Mouse (Mus musculus): ENCODE results near the gene Ripor1. TPM values are rescaled to one million over a fixed set of nuclear protein-coding genes. Genes with fewer than 3 reads are reported as not detected.

Gene Ripor1
- polyA plus RNA-seq, 1 experiment from 2014 or later = 28.4 TPM

DNA sequence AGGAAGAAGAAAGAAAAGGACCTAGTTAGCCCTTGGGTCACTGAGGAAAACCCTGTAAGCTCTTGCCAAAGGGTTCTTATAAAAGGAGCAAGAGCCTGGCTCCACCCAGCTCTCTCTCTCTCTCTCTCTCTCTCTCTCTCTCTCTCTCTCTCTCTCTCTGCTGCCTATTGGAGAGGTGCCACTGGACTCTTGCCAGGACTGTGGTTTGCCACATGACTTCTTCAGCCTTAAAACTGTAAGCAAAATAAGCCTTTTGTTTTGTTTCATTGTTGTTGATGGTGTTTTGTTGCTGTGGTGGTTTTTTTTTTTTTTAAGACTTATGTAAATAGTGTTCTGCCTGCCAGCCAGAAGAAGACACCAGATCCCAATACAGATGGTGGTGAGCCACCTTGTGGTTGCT, 31.6 kb upstream of the Ripor1 start:
- Histone ChIP-seq H3K36me3 (ENCODE audit: control insufficient read depth, insufficient read depth, low read length) (no peaks in the 10 kb centered on the region), H3K27me3 (ENCODE audit: control insufficient read depth, insufficient read depth, low read length) (no peaks in the 10 kb centered on the region), H3K27ac (ENCODE audit: low read depth, low read length) (no peak overlapping the region), H3K9me3 (ENCODE audit: control insufficient read depth, low read length) (no peaks in the 10 kb centered on the region), H3K4me3 (ENCODE audit: low read length) (no peak overlapping the region), H3K9ac (ENCODE audit: low read depth, low read length) (no peak overlapping the region), H3K4me1 (ENCODE audit: control insufficient read depth, insufficient read depth, low read length) (no peaks in the 10 kb centered on the region), H3K4me2 (replicated peaks; ENCODE audit: low read depth, low read length) (no peak overlapping the region)
- no peak for ATAC-seq (ENCODE audit: low FRiP score, low TSS enrichment)

DNA sequence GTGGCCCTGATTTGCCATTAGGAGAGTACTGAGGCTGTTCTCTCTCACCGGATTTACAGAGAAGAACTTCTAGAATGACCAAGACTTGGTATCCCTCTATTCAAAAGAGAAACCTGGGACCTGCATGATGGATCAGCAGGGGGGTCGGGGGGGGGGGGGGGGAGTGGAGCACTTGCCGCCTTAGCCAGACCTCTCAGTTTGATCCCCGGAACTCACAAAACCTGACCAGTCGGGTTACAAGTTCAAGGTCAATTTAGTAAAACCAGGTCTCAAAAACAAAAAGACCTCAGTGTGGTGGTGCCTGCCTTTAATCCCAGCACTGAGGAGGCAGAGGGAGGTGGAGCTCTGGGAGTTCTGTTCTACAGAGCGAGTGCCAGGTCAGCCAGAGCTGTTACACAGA, 30.3 kb upstream of the Ripor1 start:
- WGBS = 61% methylated on average over 6 of the region's 6 CpGs
- Histone ChIP-seq H3K27me3 (ENCODE audit: control insufficient read depth, insufficient read depth, low read length) (no peaks in the 10 kb centered on the region), H3K36me3 (ENCODE audit: control insufficient read depth, insufficient read depth, low read length) (no peaks in the 10 kb centered on the region), H3K27ac (ENCODE audit: low read depth, low read length) (no peak overlapping the region), H3K9me3 (ENCODE audit: control insufficient read depth, low read length) (no peaks in the 10 kb centered on the region), H3K4me2 (replicated peaks; ENCODE audit: low read depth, low read length) (no peak overlapping the region), H3K4me1 (ENCODE audit: control insufficient read depth, insufficient read depth, low read length) (no peaks in the 10 kb centered on the region), H3K4me3 (ENCODE audit: low read length) (no peak overlapping the region), H3K9ac (ENCODE audit: low read depth, low read length) (no peak overlapping the region)
- no peak for ATAC-seq (ENCODE audit: low FRiP score, low TSS enrichment)

DNA sequence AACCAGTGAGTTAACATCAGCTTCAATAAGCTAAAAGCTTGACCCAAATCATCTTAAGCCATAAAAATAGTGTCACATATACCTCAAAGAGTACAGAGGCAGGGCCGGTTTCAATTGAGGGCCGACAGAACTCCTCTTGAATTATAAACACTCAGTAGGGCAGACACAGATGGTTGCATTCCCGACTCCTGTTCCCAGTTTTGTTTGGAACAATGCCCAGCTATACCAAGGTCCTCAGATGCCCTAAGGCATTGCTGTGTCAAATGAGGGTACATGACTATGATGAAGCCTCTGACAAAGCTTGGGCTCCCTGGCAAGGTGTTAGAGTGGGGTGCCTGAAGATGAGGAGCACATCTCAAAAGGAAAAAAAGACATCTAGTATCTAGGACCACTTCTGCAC, 29.5 kb upstream of the Ripor1 start:
- no peaks in the 10 kb centered on the region for H3K36me3 ChIP-seq (ENCODE audit: control insufficient read depth, insufficient read depth, low read length)
- WGBS = 58% methylated on average over 3 of the region's 3 CpGs
- no peaks in the 10 kb centered on the region for H3K4me1 ChIP-seq (ENCODE audit: control insufficient read depth, insufficient read depth, low read length)
- no peak overlapping the region for H3K9ac ChIP-seq (ENCODE audit: low read depth, low read length)
- no peak overlapping the region for H3K4me2 ChIP-seq (replicated peaks; ENCODE audit: low read depth, low read length)
- no peak overlapping the region for H3K4me3 ChIP-seq (ENCODE audit: low read length)
- H3K27ac ChIP-seq (ENCODE audit: low read depth, low read length) = no peak overlapping the region
- H3K9me3 ChIP-seq (ENCODE audit: control insufficient read depth, low read length) = no peaks in the 10 kb centered on the region
- H3K27me3 ChIP-seq (ENCODE audit: control insufficient read depth, insufficient read depth, low read length) = no peaks in the 10 kb centered on the region
- no peak for ATAC-seq (ENCODE audit: low FRiP score, low TSS enrichment)

DNA sequence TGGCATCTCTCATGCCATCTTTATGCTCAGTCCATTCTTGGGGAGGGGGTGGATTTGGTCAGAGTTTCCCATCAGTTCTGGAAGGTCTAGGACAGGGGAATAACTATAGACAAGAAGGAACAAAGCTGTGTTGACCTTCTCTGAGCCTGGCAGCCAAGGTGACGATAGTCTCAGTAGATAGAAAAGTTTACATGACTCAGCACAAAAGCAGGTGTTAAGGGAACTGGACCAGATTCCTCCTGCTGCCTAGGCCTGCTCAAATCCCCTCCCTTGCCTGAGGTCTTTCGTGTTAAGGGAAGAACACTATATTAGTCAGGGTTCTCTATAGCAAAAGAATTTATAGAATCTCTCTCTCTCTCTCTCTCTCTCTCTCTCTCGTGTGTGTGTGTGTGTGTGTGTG, 25.3 kb upstream of the Ripor1 start:
- ATAC-seq (ENCODE audit: low FRiP score, low TSS enrichment) = no peak
- Histone ChIP-seq H3K9me3 (ENCODE audit: control insufficient read depth, low read length) (no peaks in the 10 kb centered on the region), H3K27me3 (ENCODE audit: control insufficient read depth, insufficient read depth, low read length) (no peaks in the 10 kb centered on the region), H3K4me2 (replicated peaks; ENCODE audit: low read depth, low read length) (no peak overlapping the region), H3K4me1 (ENCODE audit: control insufficient read depth, insufficient read depth, low read length) (no peaks in the 10 kb centered on the region), H3K27ac (ENCODE audit: low read depth, low read length) (no peak overlapping the region), H3K9ac (ENCODE audit: low read depth, low read length) (no peak overlapping the region), H3K36me3 (ENCODE audit: control insufficient read depth, insufficient read depth, low read length) (no peaks in the 10 kb centered on the region), H3K4me3 (ENCODE audit: low read length) (no peak overlapping the region)
- 63% methylated on average over 3 of the region's 3 CpGs for WGBS

DNA sequence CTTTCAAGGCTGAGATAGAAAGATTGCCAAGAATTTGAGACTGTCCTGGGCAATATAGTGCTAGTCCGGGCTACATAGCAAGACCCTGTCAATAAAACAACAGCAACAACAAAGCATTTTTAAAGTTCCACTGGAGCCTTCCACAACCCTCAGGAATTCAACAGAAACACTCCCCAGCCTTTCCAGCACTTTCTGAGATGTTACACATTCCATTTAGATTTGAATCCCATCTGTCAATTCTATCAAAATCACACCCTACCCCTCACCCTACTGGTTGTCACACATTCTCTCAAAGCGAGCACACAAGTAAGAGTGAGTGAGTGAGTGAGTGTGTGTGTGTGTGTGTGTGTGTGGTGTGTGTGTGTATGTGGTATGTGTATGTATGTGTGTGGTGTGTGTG, 12.6 kb upstream of the Ripor1 start:
- H3K4me3 ChIP-seq (ENCODE audit: low read length) = no peak overlapping the region
- 0 out of 2 replicates have a peak, but pooled peaks cover 4% of the 10 kb centered on the region for H3K4me1 ChIP-seq (ENCODE audit: control insufficient read depth, insufficient read depth, low read length)
- no peaks in the 10 kb centered on the region for H3K36me3 ChIP-seq (ENCODE audit: control insufficient read depth, insufficient read depth, low read length)
- H3K27ac ChIP-seq (ENCODE audit: low read depth, low read length) = no peak overlapping the region
- no peak overlapping the region for H3K9ac ChIP-seq (ENCODE audit: low read depth, low read length)
- 76% methylated on average over 2 of the region's 2 CpGs for WGBS
- H3K4me2 ChIP-seq (replicated peaks; ENCODE audit: low read depth, low read length) = no peak overlapping the region
- H3K27me3 ChIP-seq (ENCODE audit: control insufficient read depth, insufficient read depth, low read length) = no peaks in the 10 kb centered on the region
- no peaks in the 10 kb centered on the region for H3K9me3 ChIP-seq (ENCODE audit: control insufficient read depth, low read length)
- no peak for ATAC-seq (ENCODE audit: low FRiP score, low TSS enrichment)

DNA sequence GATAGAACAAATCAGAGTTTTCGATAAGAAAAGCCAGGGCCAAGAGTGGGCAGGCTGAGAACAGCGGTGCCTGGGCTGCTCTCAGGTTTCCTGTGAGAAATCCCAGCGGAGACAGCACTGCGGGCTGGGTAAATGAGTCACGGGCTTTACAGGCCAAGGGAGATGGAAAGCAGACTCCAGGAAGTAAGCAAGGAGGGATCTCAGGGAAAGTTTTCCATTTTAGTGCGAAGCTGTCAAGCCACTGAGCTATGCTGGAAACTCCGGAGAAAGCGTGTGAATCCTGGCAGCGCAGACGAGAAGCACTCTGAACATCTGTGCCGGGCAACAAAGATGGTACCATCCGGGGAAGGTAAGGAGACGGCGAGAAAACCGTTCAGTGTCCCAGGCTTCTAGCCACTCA, 11.2 kb upstream of the Ripor1 start:
- Histone ChIP-seq H3K9ac (ENCODE audit: low read depth, low read length) (no peak overlapping the region; the same call in 1 of the 2 replicates), H3K27ac (ENCODE audit: low read depth, low read length) (0 out of 2 replicates have a peak overlapping the region, but pooled peaks have one; percentile 24), H3K27me3 (ENCODE audit: control insufficient read depth, insufficient read depth, low read length) (no peaks in the 10 kb centered on the region), H3K4me2 (replicated peaks; ENCODE audit: low read depth, low read length) (peak overlapping the region; percentile 29), H3K9me3 (ENCODE audit: control insufficient read depth, low read length) (no peaks in the 10 kb centered on the region), H3K4me3 (ENCODE audit: low read length) (no peak overlapping the region; the same call in 1 of the 2 replicates), H3K36me3 (ENCODE audit: control insufficient read depth, insufficient read depth, low read length) (no peaks in the 10 kb centered on the region), H3K4me1 (ENCODE audit: control insufficient read depth, insufficient read depth, low read length) (0 out of 2 replicates have a peak, but pooled peaks cover 4% of the 10 kb centered on the region)
- peak; percentile 64 for ATAC-seq (ENCODE audit: low FRiP score, low TSS enrichment)
- 11% methylated on average over 15 of the region's 15 CpGs for WGBS

DNA sequence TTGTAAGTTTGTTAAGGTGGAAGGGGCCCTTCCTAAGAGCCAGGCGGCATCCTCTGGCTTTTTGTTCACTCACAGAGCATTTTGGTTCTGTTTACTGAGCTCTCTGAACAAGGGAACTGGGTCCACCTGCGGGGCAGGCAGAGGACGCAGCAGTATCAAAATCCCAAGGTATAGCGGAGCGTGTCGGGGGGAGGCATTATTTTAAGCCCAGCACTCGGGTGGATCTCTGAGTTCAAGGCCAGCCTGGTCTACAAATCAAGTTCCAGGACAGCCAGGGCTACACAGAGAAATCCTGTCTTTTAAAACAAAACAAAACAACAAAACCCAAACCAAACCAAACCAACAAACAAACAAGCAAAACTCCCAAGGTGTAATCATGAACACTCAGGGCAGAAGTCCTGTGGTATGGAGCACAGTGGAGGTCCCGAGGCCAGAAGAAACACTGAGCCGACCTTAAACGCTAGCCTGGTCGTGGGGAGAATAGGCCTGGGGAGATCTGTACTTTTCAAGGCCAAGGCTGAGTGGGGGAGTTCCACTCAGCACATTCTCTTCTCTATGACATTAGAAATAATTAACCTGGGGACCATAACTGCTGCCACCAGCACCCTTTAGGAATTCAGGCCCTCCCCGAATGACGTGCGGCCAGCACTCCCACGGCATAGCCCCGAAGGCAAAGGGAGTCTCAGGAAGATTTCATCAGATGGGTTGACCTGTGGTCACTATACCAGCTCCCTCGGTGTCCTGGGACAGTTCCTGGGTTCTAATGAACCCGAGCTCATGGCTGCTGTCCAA, 10.4 kb upstream of the Ripor1 start:
- H3K4me3 ChIP-seq (ENCODE audit: low read length) = no peak overlapping the region
- ATAC-seq (ENCODE audit: low FRiP score, low TSS enrichment) = no peak
- no peaks in the 10 kb centered on the region for H3K27me3 ChIP-seq (ENCODE audit: control insufficient read depth, insufficient read depth, low read length)
- 0 out of 2 replicates have a peak overlapping the region, but pooled peaks have one; percentile 24 for H3K27ac ChIP-seq (ENCODE audit: low read depth, low read length)
- peak overlapping the region; percentile 29; the same call in 1 of the 2 replicates for H3K4me2 ChIP-seq (replicated peaks; ENCODE audit: low read depth, low read length)
- 0 out of 2 replicates have a peak, but pooled peaks cover 4% of the 10 kb centered on the region for H3K4me1 ChIP-seq (ENCODE audit: control insufficient read depth, insufficient read depth, low read length)
- H3K36me3 ChIP-seq (ENCODE audit: control insufficient read depth, insufficient read depth, low read length) = no peaks in the 10 kb centered on the region
- 63% methylated on average over 18 of the region's 18 CpGs for WGBS
- no peak overlapping the region; the same call in 1 of the 2 replicates for H3K9ac ChIP-seq (ENCODE audit: low read depth, low read length)
- H3K9me3 ChIP-seq (ENCODE audit: control insufficient read depth, low read length) = no peaks in the 10 kb centered on the region

DNA sequence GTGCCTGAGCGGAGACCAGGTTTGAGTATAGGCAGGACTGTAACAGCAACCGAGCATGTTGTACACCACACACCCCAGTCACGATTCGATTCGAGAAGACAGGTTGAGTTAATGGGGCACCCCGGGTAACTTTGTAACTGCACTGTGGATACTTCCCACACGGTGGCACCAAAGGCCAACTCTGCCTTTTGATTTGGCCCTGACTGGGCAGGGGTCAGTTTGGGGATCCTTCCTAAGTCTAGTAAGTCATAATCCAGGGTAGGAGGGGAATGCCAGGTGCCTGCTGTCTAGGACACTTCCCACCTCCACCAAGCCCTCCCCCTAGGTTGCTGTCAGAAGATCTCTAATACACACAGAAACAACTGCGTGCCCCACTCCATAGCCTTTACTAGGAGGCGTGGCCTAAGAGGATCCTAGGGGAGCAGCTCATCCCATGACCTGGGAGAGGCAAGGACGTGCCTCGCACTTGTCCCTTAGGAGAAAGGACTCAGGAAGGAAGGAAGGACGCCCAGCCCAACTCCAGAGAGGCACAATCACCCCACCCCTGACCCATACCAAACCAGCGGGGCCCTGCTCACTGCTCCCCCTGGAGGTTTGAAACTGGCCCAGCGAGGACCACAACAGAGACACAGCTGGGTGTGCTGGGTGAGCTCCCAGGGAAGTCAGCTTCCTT, 8.6 kb upstream of the Ripor1 start:
- WGBS = 6% methylated on average over 14 of the region's 14 CpGs
- Histone ChIP-seq H3K27me3 (ENCODE audit: control insufficient read depth, insufficient read depth, low read length) (no peaks in the 10 kb centered on the region), H3K27ac (ENCODE audit: low read depth, low read length) (no peak overlapping the region), H3K4me1 (ENCODE audit: control insufficient read depth, insufficient read depth, low read length) (0 out of 2 replicates have a peak, but pooled peaks cover 4% of the 10 kb centered on the region), H3K9ac (ENCODE audit: low read depth, low read length) (0 out of 2 replicates have a peak overlapping the region, but pooled peaks have one; percentile 8), H3K36me3 (ENCODE audit: control insufficient read depth, insufficient read depth, low read length) (no peaks in the 10 kb centered on the region), H3K4me3 (ENCODE audit: low read length) (peak overlapping the region; percentile 16; the same call in 1 of the 2 replicates), H3K4me2 (replicated peaks; ENCODE audit: low read depth, low read length) (peak overlapping the region; percentile 37), H3K9me3 (ENCODE audit: control insufficient read depth, low read length) (no peaks in the 10 kb centered on the region)
- ATAC-seq (ENCODE audit: low FRiP score, low TSS enrichment) = peak; percentile 68

DNA sequence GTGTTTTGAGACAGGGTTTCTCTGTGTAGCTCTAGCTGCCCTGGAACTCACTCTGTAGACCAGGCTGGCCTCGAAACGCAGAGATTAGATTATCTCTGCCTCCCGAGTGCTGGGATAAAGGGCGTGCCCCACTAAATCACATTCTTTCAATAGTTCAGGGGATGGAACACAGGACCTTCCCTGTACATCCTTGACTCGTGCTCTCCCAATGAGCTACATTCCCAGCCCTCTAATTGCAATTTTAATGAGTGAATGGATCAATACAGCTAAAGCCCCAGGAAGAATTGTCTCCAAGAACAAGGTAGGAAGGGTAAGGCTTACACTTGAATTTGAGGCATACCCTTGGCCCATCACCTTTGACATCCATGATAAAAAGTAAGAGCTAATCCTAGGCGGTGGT, 6.3 kb upstream of the Ripor1 start:
- H3K9ac ChIP-seq (ENCODE audit: low read depth, low read length) = no peak overlapping the region
- ATAC-seq (ENCODE audit: low FRiP score, low TSS enrichment) = no peak
- H3K9me3 ChIP-seq (ENCODE audit: control insufficient read depth, low read length) = no peaks in the 10 kb centered on the region
- H3K36me3 ChIP-seq (ENCODE audit: control insufficient read depth, insufficient read depth, low read length) = no peaks in the 10 kb centered on the region
- 86% methylated on average over 6 of the region's 6 CpGs for WGBS
- H3K4me2 ChIP-seq (replicated peaks; ENCODE audit: low read depth, low read length) = no peak overlapping the region
- no peaks in the 10 kb centered on the region for H3K27me3 ChIP-seq (ENCODE audit: control insufficient read depth, insufficient read depth, low read length)
- no peak overlapping the region for H3K4me3 ChIP-seq (ENCODE audit: low read length)
- no peak overlapping the region for H3K27ac ChIP-seq (ENCODE audit: low read depth, low read length)
- 0 out of 2 replicates have a peak, but pooled peaks cover 4% of the 10 kb centered on the region for H3K4me1 ChIP-seq (ENCODE audit: control insufficient read depth, insufficient read depth, low read length)

All from kidney, embryonic 14.5 days (tissue).